Mouse (Mus musculus): Measurements from ENCODE around the gene Hpd. TPM values are rescaled to one million over a fixed set of nuclear protein-coding genes. Genes with fewer than 3 reads are reported as not detected.
A peak's percentile ranks its signal among the peaks of the same experiment; 100 is the strongest.

Hpd gene
- polyA plus RNA-seq, 1 experiment from 2014 or later, result not detected

DNA sequence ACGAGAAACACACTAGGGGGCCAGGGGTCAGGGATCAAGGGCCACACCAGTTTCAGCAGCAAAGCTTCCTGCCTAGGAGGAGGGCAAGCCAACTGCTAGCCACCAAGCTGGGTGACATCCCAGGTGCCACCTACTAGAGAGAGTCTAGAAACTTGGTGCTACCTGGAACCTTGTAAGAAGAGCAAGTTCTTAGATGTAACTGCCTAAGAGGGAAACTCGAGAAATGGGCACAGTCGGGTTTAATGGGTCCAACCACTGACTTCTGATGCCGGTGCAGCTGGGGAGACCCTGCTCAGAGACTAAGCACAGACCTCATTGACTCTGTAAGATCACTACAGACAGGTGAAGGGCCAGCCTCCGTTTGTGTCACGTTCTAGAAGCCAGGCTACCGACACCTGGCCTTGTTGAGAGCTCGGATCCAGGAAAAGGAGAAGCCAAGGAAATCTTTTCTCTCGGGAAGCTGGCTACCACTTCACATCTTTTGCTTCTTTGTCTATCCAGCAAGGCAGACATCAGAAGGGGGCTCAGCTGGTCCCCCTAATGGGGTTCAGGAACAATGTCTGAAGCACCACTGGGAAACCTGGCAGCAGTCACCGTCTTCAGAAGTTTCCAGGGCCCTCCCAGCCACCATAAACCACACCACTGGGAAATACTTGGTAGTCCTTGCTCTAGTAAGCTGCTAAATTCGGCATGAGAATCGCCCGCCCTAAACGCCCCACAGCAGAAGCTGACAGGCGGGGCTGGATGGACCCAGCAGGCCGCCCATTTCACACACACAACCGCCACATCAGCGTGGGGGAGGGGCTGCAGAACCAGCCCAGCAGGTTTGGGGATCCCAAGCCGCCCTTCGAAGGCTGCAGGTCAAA, 45.2 kb downstream of the Hpd start:
- H3K27ac ChIP-seq (ENCODE audit: low read depth, low read length), result peak overlapping the region; percentile 100
- H3K4me3 ChIP-seq (ENCODE audit: low read depth, low read length), result peak overlapping the region; percentile 92
- no peaks in the 10 kb centered on the region for H3K9me3 ChIP-seq (replicated peaks; ENCODE audit: control insufficient read depth, low read length)
- H3K27me3 ChIP-seq (ENCODE audit: control insufficient read depth, insufficient read depth, low read length), result no peaks in the 10 kb centered on the region
- H3K36me3 ChIP-seq (ENCODE audit: control insufficient read depth, insufficient read depth, low read length), result no peaks in the 10 kb centered on the region
- peak overlapping the region; percentile 100 for H3K4me2 ChIP-seq
- ATAC-seq (replicated peaks; ENCODE audit: insufficient number of reproducible peaks, low FRiP score, low TSS enrichment), result no peak
- H3K4me1 ChIP-seq (ENCODE audit: control insufficient read depth, insufficient read depth, low read length), result peaks cover 63% of the 10 kb centered on the region
- H3K9ac ChIP-seq (ENCODE audit: low read depth, low read length), result peak overlapping the region; percentile 100
- WGBS (ENCODE audit: insufficient replicate concordance), result under 1% methylated on average over 20 of the region's 20 CpGs

DNA sequence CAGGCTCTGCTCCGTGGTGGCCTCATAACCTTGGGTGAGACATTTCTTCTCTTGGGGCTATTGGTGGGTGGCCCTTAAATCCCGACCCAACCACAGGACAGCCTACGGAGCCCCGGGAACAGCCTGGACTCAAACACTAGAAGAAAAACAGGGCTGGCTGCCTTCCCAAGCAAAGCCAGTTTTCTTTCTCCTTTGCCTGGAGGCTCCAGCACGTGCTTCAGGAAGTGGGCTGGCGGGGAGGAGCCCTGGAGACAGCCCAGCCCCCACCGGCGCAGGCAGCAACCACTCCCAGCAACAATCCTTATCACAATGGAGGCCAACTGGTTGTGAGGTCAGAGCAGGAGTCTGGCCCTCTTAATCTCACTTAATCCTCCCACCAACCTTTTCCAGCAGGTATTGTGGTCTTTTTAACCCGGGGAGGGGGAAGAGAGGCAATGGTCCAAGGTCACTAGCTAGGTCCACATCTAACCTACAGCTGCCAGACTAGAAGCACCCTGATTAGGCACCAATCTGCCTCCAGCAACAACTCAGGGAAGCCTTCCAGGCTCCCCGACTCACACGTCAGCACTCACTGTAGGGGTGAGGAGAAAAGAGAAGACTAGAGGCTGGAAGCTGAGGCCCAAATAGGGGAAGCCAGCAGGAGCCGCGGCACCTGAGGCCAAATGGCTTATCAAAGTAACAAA, 46.0 kb downstream of the Hpd start:
- under 1% methylated on average over 13 of the region's 13 CpGs for WGBS (ENCODE audit: insufficient replicate concordance)
- Histone ChIP-seq H3K27me3 (ENCODE audit: control insufficient read depth, insufficient read depth, low read length) (no peaks in the 10 kb centered on the region), H3K4me1 (ENCODE audit: control insufficient read depth, insufficient read depth, low read length) (peaks cover 69% of the 10 kb centered on the region), H3K9ac (ENCODE audit: low read depth, low read length) (peak overlapping the region; percentile 100), H3K36me3 (ENCODE audit: control insufficient read depth, insufficient read depth, low read length) (no peaks in the 10 kb centered on the region), H3K9me3 (replicated peaks; ENCODE audit: control insufficient read depth, low read length) (no peaks in the 10 kb centered on the region), H3K27ac (ENCODE audit: low read depth, low read length) (peak overlapping the region; percentile 100), H3K4me2 (peak overlapping the region; percentile 100), H3K4me3 (ENCODE audit: low read depth, low read length) (peak overlapping the region; percentile 92)
- peak; percentile 72 for ATAC-seq (replicated peaks; ENCODE audit: insufficient number of reproducible peaks, low FRiP score, low TSS enrichment)

DNA sequence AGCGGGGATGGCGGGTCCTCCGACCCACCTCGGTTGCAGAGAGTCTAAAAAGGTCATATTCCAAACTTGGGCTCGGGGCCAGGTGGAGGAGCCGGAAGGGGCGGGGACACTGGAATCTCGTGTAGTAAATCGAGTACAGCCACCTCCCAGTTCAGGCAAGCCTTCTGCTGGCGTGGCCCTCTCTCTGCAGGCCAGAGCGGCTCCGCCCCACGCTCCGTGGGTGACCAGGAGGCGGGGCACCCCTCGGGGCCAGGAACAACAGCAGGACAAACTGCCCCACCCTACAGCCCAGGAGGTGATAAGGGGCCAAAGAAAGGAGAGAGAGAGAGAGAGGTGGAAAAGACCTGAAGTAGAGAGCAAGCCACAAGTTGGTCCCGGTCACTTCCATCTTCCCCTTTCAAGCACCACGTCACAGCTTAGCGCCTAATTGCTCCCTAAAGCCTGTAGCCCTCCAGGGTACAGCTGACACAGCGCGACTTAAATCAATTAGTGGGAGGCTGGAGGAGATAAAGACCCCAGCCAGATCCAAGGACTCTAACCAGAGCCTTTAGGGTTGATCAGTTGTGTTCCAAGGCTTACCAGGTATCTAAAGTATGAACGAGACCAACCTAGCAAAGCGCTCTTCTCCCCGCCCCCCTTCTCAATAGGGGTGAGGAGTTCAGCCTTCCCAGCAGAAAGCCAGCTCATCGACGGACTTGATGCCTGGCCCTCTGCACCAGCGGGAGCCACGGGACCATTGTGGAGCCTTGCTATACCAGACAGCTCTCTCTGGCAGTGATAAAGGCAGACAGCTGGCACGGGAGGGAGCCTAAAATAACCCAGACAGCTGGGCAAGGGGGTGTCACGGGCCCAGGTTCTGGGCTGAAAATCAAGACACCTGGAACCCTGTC, 46.8 kb downstream of the Hpd start:
- peak; percentile 58 for ATAC-seq (replicated peaks; ENCODE audit: insufficient number of reproducible peaks, low FRiP score, low TSS enrichment)
- peak overlapping the region; percentile 92 for H3K4me3 ChIP-seq (ENCODE audit: low read depth, low read length)
- 1% methylated on average over 30 of the region's 30 CpGs for WGBS (ENCODE audit: insufficient replicate concordance)
- no peaks in the 10 kb centered on the region for H3K27me3 ChIP-seq (ENCODE audit: control insufficient read depth, insufficient read depth, low read length)
- peak overlapping the region; percentile 100 for H3K27ac ChIP-seq (ENCODE audit: low read depth, low read length)
- peak overlapping the region; percentile 100 for H3K9ac ChIP-seq (ENCODE audit: low read depth, low read length)
- no peaks in the 10 kb centered on the region for H3K9me3 ChIP-seq (replicated peaks; ENCODE audit: control insufficient read depth, low read length)
- H3K4me2 ChIP-seq, result peak overlapping the region; percentile 100
- peaks cover 69% of the 10 kb centered on the region for H3K4me1 ChIP-seq (ENCODE audit: control insufficient read depth, insufficient read depth, low read length)
- H3K36me3 ChIP-seq (ENCODE audit: control insufficient read depth, insufficient read depth, low read length), result no peaks in the 10 kb centered on the region

DNA sequence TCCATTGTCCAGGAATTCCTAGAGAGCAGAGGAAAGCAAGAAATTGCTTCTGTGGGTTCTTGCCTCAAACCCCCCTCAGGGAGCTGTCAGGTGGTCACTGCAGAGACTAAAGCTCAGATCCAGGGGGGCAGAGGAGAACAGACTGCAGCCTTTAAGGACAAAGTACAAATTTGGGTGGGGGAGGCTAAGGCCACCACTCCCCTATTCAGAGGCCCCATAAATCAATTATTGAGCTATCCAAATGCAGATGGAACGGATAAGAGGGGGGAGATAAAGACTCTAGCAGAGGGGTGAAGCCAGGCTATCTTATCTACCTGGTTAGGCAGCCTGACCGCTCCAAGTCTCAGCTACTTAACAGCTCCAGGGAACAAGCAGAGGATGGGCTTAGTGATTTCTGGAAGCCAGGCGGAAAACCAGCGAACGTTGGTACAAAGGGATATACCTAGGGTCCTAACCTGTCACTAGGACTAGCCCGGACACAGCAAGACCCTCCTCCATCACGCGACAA, 47.6 kb downstream of the Hpd start:
- peak overlapping the region; percentile 100 for H3K4me2 ChIP-seq
- 14% methylated on average over 8 of the region's 8 CpGs for WGBS (ENCODE audit: insufficient replicate concordance)
- ATAC-seq (replicated peaks; ENCODE audit: insufficient number of reproducible peaks, low FRiP score, low TSS enrichment), result no peak

DNA sequence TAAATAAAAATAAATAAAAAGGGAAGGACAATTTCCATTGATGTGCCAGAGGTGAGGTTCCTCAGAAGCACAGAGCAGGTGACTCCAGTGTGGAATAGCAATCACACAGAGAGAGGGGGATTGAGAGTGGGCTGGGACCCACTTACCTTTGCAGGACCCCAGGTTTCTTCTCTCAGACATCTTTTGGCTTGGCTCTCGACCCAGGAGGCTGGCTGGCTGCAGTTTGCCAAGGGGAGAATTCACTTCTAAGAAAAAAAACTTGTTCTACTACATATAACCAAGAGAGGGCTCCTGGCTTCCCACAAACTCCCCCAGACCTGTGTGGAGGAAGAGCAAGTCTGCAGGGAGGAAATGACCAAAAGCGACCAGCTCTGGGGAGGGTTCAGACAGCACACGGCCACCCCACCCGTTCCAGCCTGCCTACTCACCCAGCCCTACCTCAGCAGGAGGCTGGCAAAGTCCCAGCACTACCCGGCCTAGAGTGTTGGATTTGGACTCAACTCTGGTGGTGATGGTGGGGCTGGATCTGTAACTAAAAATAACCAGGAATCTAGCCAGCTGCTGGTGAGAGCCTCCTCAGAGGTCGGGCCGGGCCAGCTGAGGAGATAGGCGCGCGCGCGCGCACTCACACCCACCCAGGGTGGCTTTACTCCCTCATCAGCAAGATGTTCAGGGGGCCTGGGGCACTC, 48.2 kb downstream of the Hpd start:
- Histone ChIP-seq H3K9me3 (replicated peaks; ENCODE audit: control insufficient read depth, low read length) (no peaks in the 10 kb centered on the region), H3K9ac (ENCODE audit: low read depth, low read length) (peak overlapping the region; percentile 100), H3K27ac (ENCODE audit: low read depth, low read length) (peak overlapping the region; percentile 100), H3K36me3 (ENCODE audit: control insufficient read depth, insufficient read depth, low read length) (no peaks in the 10 kb centered on the region), H3K4me2 (peak overlapping the region; percentile 100), H3K27me3 (ENCODE audit: control insufficient read depth, insufficient read depth, low read length) (no peaks in the 10 kb centered on the region), H3K4me3 (ENCODE audit: low read depth, low read length) (peak overlapping the region; percentile 92), H3K4me1 (ENCODE audit: control insufficient read depth, insufficient read depth, low read length) (peaks cover 69% of the 10 kb centered on the region)
- 20% methylated on average over 13 of the region's 13 CpGs for WGBS (ENCODE audit: insufficient replicate concordance)
- ATAC-seq (replicated peaks; ENCODE audit: insufficient number of reproducible peaks, low FRiP score, low TSS enrichment), result no peak

More for the DNA sequence above, 47.6 kb downstream of the Hpd start:
- peaks cover 69% of the 10 kb centered on the region for H3K4me1 ChIP-seq (ENCODE audit: control insufficient read depth, insufficient read depth, low read length)
- H3K9me3 ChIP-seq (replicated peaks; ENCODE audit: control insufficient read depth, low read length), result no peaks in the 10 kb centered on the region
- peak overlapping the region; percentile 92 for H3K4me3 ChIP-seq (ENCODE audit: low read depth, low read length)
- H3K27me3 ChIP-seq (ENCODE audit: control insufficient read depth, insufficient read depth, low read length), result no peaks in the 10 kb centered on the region
- H3K36me3 ChIP-seq (ENCODE audit: control insufficient read depth, insufficient read depth, low read length), result no peaks in the 10 kb centered on the region
- peak overlapping the region; percentile 100 for H3K27ac ChIP-seq (ENCODE audit: low read depth, low read length)
- H3K9ac ChIP-seq (ENCODE audit: low read depth, low read length), result peak overlapping the region; percentile 100

DNA sequence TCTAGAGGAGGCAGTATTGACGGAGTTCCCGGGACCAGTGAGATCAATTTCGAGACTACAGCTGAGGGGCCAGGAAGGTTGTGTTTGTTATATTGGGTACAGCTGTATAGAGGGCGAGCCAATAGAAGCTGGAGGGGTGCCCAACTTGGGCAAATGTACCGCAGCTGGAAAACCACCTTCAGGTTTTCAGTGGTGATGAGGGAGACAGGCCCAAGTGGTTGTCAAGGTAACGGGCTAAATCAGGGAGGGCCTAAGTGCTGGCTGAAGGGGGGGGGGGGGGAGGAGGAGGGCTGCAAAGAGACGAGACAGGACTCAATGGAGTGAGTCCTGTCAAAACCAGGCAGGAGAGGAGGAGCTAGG, 48.8 kb downstream of the Hpd start:
- H3K36me3 ChIP-seq (ENCODE audit: control insufficient read depth, insufficient read depth, low read length), result no peaks in the 10 kb centered on the region
- 32% methylated on average over 7 of the region's 7 CpGs for WGBS (ENCODE audit: insufficient replicate concordance)
- no peaks in the 10 kb centered on the region for H3K27me3 ChIP-seq (ENCODE audit: control insufficient read depth, insufficient read depth, low read length)
- 0 out of 2 replicates have a peak overlapping the region, but pooled peaks have one; percentile 10 for H3K9ac ChIP-seq (ENCODE audit: low read depth, low read length)
- H3K4me2 ChIP-seq, result peak overlapping the region; percentile 100
- H3K9me3 ChIP-seq (replicated peaks; ENCODE audit: control insufficient read depth, low read length), result no peaks in the 10 kb centered on the region
- H3K27ac ChIP-seq (ENCODE audit: low read depth, low read length), result peak overlapping the region; percentile 100
- H3K4me1 ChIP-seq (ENCODE audit: control insufficient read depth, insufficient read depth, low read length), result peaks cover 71% of the 10 kb centered on the region
- no peak for ATAC-seq (replicated peaks; ENCODE audit: insufficient number of reproducible peaks, low FRiP score, low TSS enrichment)
- 0 out of 2 replicates have a peak overlapping the region, but pooled peaks have one; percentile 92 for H3K4me3 ChIP-seq (ENCODE audit: low read depth, low read length)

DNA sequence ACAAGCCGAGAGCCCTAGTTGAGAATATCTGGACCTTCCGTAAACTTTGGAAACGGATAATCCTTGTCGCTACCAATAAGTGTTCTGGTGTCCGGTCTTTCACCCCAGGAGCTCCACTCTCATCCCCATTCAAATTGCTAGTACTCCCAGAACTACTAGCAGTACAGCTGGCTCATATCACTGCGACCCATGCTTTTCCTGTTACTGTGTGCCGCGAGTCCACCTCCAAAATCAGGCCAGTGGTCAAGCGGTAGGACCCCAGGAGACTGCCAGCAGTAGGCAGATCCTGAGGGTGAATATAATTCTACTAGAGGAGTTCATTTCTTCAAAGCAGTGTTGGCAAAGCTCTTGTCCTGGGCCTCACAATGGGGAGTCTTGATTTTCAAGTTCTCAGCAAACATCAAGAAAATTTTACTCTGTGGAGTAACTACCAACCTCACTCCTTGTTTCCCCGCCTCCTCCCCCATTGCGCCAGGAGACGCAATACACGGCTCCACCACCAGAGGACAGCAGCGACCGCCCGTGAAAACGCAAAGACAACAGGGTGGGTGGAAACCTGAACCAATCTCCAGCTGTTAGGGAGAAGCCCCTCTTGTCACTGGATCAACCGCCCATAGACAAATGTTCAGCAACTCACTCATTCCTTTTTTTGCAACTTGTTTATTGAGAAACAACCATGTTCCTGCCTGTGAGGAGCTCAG, 49.3 kb downstream of the Hpd start:
- Histone ChIP-seq H3K36me3 (ENCODE audit: control insufficient read depth, insufficient read depth, low read length) (no peaks in the 10 kb centered on the region), H3K4me2 (peak overlapping the region; percentile 100), H3K4me1 (ENCODE audit: control insufficient read depth, insufficient read depth, low read length) (peaks cover 65% of the 10 kb centered on the region), H3K27me3 (ENCODE audit: control insufficient read depth, insufficient read depth, low read length) (no peaks in the 10 kb centered on the region), H3K27ac (ENCODE audit: low read depth, low read length) (peak overlapping the region; percentile 100), H3K4me3 (ENCODE audit: low read depth, low read length) (no peak overlapping the region), H3K9ac (ENCODE audit: low read depth, low read length) (no peak overlapping the region), H3K9me3 (replicated peaks; ENCODE audit: control insufficient read depth, low read length) (no peaks in the 10 kb centered on the region)
- 16% methylated on average over 18 of the region's 18 CpGs for WGBS (ENCODE audit: insufficient replicate concordance)
- no peak for ATAC-seq (replicated peaks; ENCODE audit: insufficient number of reproducible peaks, low FRiP score, low TSS enrichment)
